Mouse (Mus musculus): ENCODE results near the gene Casc4. TPM values are rescaled to one million over a fixed set of nuclear protein-coding genes. Genes with fewer than 3 reads are reported as not detected.

Gene Casc4
- polyA plus RNA-seq, 1 experiment from 2014 or later: 4.9 TPM

GRCm38 (mm10) chr2:121841453-121841852 is 25.3 kb upstream of the Casc4 start:
- TF ChIP-seq EP300 (IDR thresholded peaks at IDR 0.05; ENCODE audit: low read depth) (no peak), CTCF (IDR thresholded peaks at IDR 0.05; ENCODE audit: low read depth) (no peak)
- 94% methylated on average over 3 of the region's 3 CpGs for WGBS (ENCODE audit: insufficient replicate concordance)
- no peak overlapping the region for H3K27ac ChIP-seq (ENCODE audit: low read depth)
- H3K4me1 ChIP-seq (ENCODE audit: insufficient read depth): no peaks in the 10 kb centered on the region
- no peaks in the 10 kb centered on the region for H3K36me3 ChIP-seq (replicated peaks; ENCODE audit: insufficient read depth, low read length)
- H3K9me3 ChIP-seq (ENCODE audit: low read length): peaks cover 3% of the 10 kb centered on the region; the same call in 1 of the 2 replicates
- H3K9ac ChIP-seq (replicated peaks): no peak overlapping the region
- H3K27me3 ChIP-seq (ENCODE audit: insufficient read depth, low read length): no peaks in the 10 kb centered on the region
- DNase-seq: no peak
- no peak overlapping the region for H3K4me2 ChIP-seq (ENCODE audit: low read depth, low read length)
- ATAC-seq: no peak
- H3K4me3 ChIP-seq (ENCODE audit: low read depth, low read length): no peak overlapping the region

GRCm38 (mm10) chr2:121842249-121842648 is 24.5 kb upstream of the Casc4 start:
- Histone ChIP-seq H3K9ac (replicated peaks) (no peak overlapping the region), H3K27me3 (ENCODE audit: insufficient read depth, low read length) (no peaks in the 10 kb centered on the region), H3K9me3 (ENCODE audit: low read length) (peaks cover 3% of the 10 kb centered on the region; the same call in 1 of the 2 replicates), H3K4me1 (ENCODE audit: insufficient read depth) (no peaks in the 10 kb centered on the region), H3K4me3 (ENCODE audit: low read depth, low read length) (no peak overlapping the region), H3K36me3 (replicated peaks; ENCODE audit: insufficient read depth, low read length) (no peaks in the 10 kb centered on the region), H3K4me2 (ENCODE audit: low read depth, low read length) (no peak overlapping the region), H3K27ac (ENCODE audit: low read depth) (no peak overlapping the region)
- WGBS (ENCODE audit: insufficient replicate concordance): 57% methylated on average over 3 of the region's 3 CpGs
- no peak for ATAC-seq
- DNase-seq: no peak
- TF ChIP-seq CTCF (IDR thresholded peaks at IDR 0.05; ENCODE audit: low read depth) (no peak), EP300 (IDR thresholded peaks at IDR 0.05; ENCODE audit: low read depth) (no peak)

- H3K9ac ChIP-seq (replicated peaks): no peak overlapping the region
- ATAC-seq (no peak), DNase-seq (no peak)
- H3K4me2 ChIP-seq (ENCODE audit: low read depth, low read length): no peak overlapping the region
- no peaks in the 10 kb centered on the region for H3K4me1 ChIP-seq (ENCODE audit: insufficient read depth)
- no peak overlapping the region for H3K4me3 ChIP-seq (ENCODE audit: low read depth, low read length)
- H3K27me3 ChIP-seq (ENCODE audit: insufficient read depth, low read length): no peaks in the 10 kb centered on the region
- H3K27ac ChIP-seq (ENCODE audit: low read depth): no peak overlapping the region
- no peaks in the 10 kb centered on the region for H3K36me3 ChIP-seq (replicated peaks; ENCODE audit: insufficient read depth, low read length)
- H3K9me3 ChIP-seq (ENCODE audit: low read length): no peaks in the 10 kb centered on the region
- TF ChIP-seq CTCF (IDR thresholded peaks at IDR 0.05; ENCODE audit: low read depth) (no peak), EP300 (IDR thresholded peaks at IDR 0.05; ENCODE audit: low read depth) (no peak)
- WGBS (ENCODE audit: insufficient replicate concordance): 41% methylated on average over 8 of the region's 8 CpGs
Measured at GRCm38 (mm10) chr2:121846050-121846449, 20.7 kb upstream of the Casc4 start.

GRCm38 (mm10) chr2:121852045-121852444 is 14.7 kb upstream of the Casc4 start:
- WGBS (ENCODE audit: insufficient replicate concordance): 24% methylated on average over 2 of the region's 2 CpGs
- H3K9me3 ChIP-seq (ENCODE audit: low read length): no peaks in the 10 kb centered on the region
- H3K4me2 ChIP-seq (ENCODE audit: low read depth, low read length): no peak overlapping the region
- TF ChIP-seq EP300 (IDR thresholded peaks at IDR 0.05; ENCODE audit: low read depth) (no peak), CTCF (IDR thresholded peaks at IDR 0.05; ENCODE audit: low read depth) (no peak)
- DNase-seq (no peak), ATAC-seq (no peak)
- H3K4me3 ChIP-seq (ENCODE audit: low read depth, low read length): no peak overlapping the region
- no peaks in the 10 kb centered on the region for H3K4me1 ChIP-seq (ENCODE audit: insufficient read depth)
- H3K9ac ChIP-seq (replicated peaks): no peak overlapping the region
- H3K36me3 ChIP-seq (replicated peaks; ENCODE audit: insufficient read depth, low read length): no peaks in the 10 kb centered on the region
- H3K27ac ChIP-seq (ENCODE audit: low read depth): no peak overlapping the region
- no peaks in the 10 kb centered on the region for H3K27me3 ChIP-seq (ENCODE audit: insufficient read depth, low read length)

GRCm38 (mm10) chr2:121853974-121854373 is 12.8 kb upstream of the Casc4 start:
- Histone ChIP-seq H3K27ac (ENCODE audit: low read depth) (no peak overlapping the region), H3K4me2 (ENCODE audit: low read depth, low read length) (no peak overlapping the region), H3K9ac (replicated peaks) (no peak overlapping the region), H3K4me1 (ENCODE audit: insufficient read depth) (no peaks in the 10 kb centered on the region), H3K27me3 (ENCODE audit: insufficient read depth, low read length) (no peaks in the 10 kb centered on the region), H3K36me3 (replicated peaks; ENCODE audit: insufficient read depth, low read length) (no peaks in the 10 kb centered on the region), H3K9me3 (ENCODE audit: low read length) (no peaks in the 10 kb centered on the region), H3K4me3 (ENCODE audit: low read depth, low read length) (no peak overlapping the region)
- ATAC-seq (no peak), DNase-seq (no peak)
- 77% methylated on average over 3 of the region's 3 CpGs for WGBS (ENCODE audit: insufficient replicate concordance)
- TF ChIP-seq CTCF (IDR thresholded peaks at IDR 0.05; ENCODE audit: low read depth) (no peak), EP300 (IDR thresholded peaks at IDR 0.05; ENCODE audit: low read depth) (no peak)

- Histone ChIP-seq H3K36me3 (replicated peaks; ENCODE audit: insufficient read depth, low read length) (no peaks in the 10 kb centered on the region), H3K9ac (replicated peaks) (no peak overlapping the region), H3K4me1 (ENCODE audit: insufficient read depth) (no peaks in the 10 kb centered on the region), H3K4me2 (ENCODE audit: low read depth, low read length) (no peak overlapping the region), H3K9me3 (ENCODE audit: low read length) (no peaks in the 10 kb centered on the region), H3K27ac (ENCODE audit: low read depth) (no peak overlapping the region), H3K27me3 (ENCODE audit: insufficient read depth, low read length) (no peaks in the 10 kb centered on the region), H3K4me3 (ENCODE audit: low read depth, low read length) (no peak overlapping the region)
- 76% methylated on average over 5 of the region's 5 CpGs for WGBS (ENCODE audit: insufficient replicate concordance)
- DNase-seq (no peak), ATAC-seq (no peak)
- TF ChIP-seq EP300 (IDR thresholded peaks at IDR 0.05; ENCODE audit: low read depth) (no peak), CTCF (IDR thresholded peaks at IDR 0.05; ENCODE audit: low read depth) (no peak)
Measured at GRCm38 (mm10) chr2:121859380-121859980, 7.3 kb upstream of the Casc4 start.

Data from liver, postnatal 0 days (tissue).